Mouse (Mus musculus): ENCODE results near the gene Chst13.

GRCm38 (mm10) chr6:90347183-90347582 lies 22.2 kb upstream of the Chst13 start:
- TF ChIP-seq CTCF (IDR thresholded peaks at IDR 0.05; ENCODE audit: control insufficient read depth, insufficient read depth, insufficient read length) (no peak), USF1 (IDR thresholded peaks at IDR 0.05; ENCODE audit: low read depth) (no peak), MYOD1 (IDR thresholded peaks at IDR 0.05; ENCODE audit: control insufficient read depth, insufficient read length, low read depth) (no peak)
